In the genomic region with DNA sequence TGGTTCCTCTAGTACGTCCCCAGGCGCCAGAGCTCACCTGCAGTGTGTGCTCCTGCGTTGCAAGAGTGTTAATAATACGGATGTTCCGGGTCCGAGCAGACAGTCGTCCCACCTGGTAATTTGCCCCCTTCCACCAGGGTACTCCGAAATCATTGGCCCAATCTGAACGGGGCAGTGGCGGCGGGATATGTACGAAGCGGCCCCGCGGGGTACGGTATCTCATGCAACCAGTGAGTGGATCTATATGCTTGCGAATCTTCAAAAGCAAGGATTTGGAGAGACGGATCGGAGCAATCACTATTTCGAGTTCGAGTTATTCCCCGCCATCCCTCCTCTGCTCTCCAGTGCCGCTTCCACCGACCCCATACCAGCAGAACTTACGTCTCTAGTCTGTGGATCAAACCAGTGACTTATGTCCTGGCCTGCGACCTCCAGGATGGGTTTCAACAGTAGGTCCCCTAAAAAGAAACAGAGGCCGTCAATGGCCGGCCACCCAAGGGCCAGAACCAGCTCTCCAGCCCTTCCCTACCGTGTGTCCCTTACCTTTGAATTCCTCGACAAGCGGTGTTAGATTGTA, we compare ENCODE assay signal across 8 mouse cellular contexts. TPM values are rescaled to one million over a fixed set of nuclear protein-coding genes. Genes with fewer than 3 reads are reported as not detected.
DNase-seq lines count a peak whose midpoint lies in the region; ATAC-seq and TF ChIP-seq lines count a peak whose summit lies in the region.
"Not testable (repeated sequence)": the region's sequence is repeated elsewhere in the genome, so short reads cannot be mapped to it uniquely, and the experiment has no call there.

No protein-coding gene starts in this region.

- H3K27ac ChIP-seq in MEL (ENCODE audit: control insufficient read depth, low read depth, low read length), result peak overlapping the region; percentile 88
- H3K27ac ChIP-seq in embryonic facial prominence, embryonic 14.5 days (replicated peaks; ENCODE audit: low read depth, low read length), result peak overlapping the region; percentile 94
- peak overlapping the region; percentile 100 for H3K27ac ChIP-seq in heart, adult 2 months
- H3K27ac ChIP-seq in hindbrain, embryonic 16.5 days (ENCODE audit: low read depth, low read length), result peak overlapping the region; percentile 99
- not testable (repeated sequence) for H3K27ac ChIP-seq in limb, embryonic 11.5 days (replicated peaks; ENCODE audit: low read depth, low read length)
- peak overlapping the region; percentile 94; the same call in 1 of the 2 replicates for H3K27ac ChIP-seq in lung, postnatal 0 days (ENCODE audit: low read length)
- H3K27ac ChIP-seq in neural tube, embryonic 13.5 days (replicated peaks), result peak overlapping the region; percentile 97

- H3K4me1 ChIP-seq in MEL (ENCODE audit: control insufficient read depth in 1 of 2, insufficient read depth in 2 of 2, low read length in 2 of 2); heart, adult 2 months (ENCODE audit: control insufficient read depth, insufficient read depth, low read length): not testable (repeated sequence)
- peaks cover 24% of the 10 kb centered on the region for H3K4me1 ChIP-seq in embryonic facial prominence, embryonic 14.5 days (ENCODE audit: control insufficient read depth, insufficient read depth, low read length)
- peaks cover 13% of the 10 kb centered on the region for H3K4me1 ChIP-seq in hindbrain, embryonic 16.5 days (ENCODE audit: control insufficient read depth, insufficient read depth, low read depth, low read length)
- H3K4me1 ChIP-seq in limb, embryonic 11.5 days (ENCODE audit: control insufficient read depth, insufficient read depth, low read length), result peaks cover 31% of the 10 kb centered on the region
- peaks cover 10% of the 10 kb centered on the region for H3K4me1 ChIP-seq in lung, postnatal 0 days (ENCODE audit: insufficient read depth, low read depth, low read length)
- H3K4me1 ChIP-seq in neural tube, embryonic 13.5 days (replicated peaks), result peaks cover 40% of the 10 kb centered on the region

- H3K36me3 ChIP-seq in MEL (ENCODE audit: control insufficient read depth in 1 of 2, insufficient read depth in 2 of 2, low read length in 2 of 2); heart, adult 2 months (ENCODE audit: control insufficient read depth, insufficient read depth, low read length); hindbrain, embryonic 16.5 days (ENCODE audit: control insufficient read depth, insufficient read depth, low read length); limb, embryonic 11.5 days (ENCODE audit: control insufficient read depth, insufficient read depth, low read length); lung, postnatal 0 days (ENCODE audit: insufficient read depth, low read length): not testable (repeated sequence)
- peaks cover 14% of the 10 kb centered on the region for H3K36me3 ChIP-seq in embryonic facial prominence, embryonic 14.5 days (ENCODE audit: control insufficient read depth, insufficient read depth, low read length)
- peaks cover 21% of the 10 kb centered on the region for H3K36me3 ChIP-seq in neural tube, embryonic 13.5 days

- H3K9me3 ChIP-seq in MEL (replicated peaks; ENCODE audit: insufficient read depth, low read length); embryonic facial prominence, embryonic 14.5 days (ENCODE audit: control insufficient read depth, low read length); hindbrain, embryonic 16.5 days (ENCODE audit: control insufficient read depth, low read length); limb, embryonic 11.5 days (ENCODE audit: control insufficient read depth, low read length); lung, postnatal 0 days (ENCODE audit: low read length); neural tube, embryonic 13.5 days: not testable (repeated sequence)

- not testable (repeated sequence) for TF ChIP-seq EP300 in MEL (IDR thresholded peaks at IDR 0.05; ENCODE audit: low read depth in 1 of 2, low read length in 2 of 2); heart, adult 2 months (IDR thresholded peaks at IDR 0.05; ENCODE audit: insufficient read depth, low read depth, low read length); lung, postnatal 0 days (IDR thresholded peaks at IDR 0.05)

- not testable (repeated sequence) for TF ChIP-seq POLR2A in MEL (IDR thresholded peaks at IDR 0.05; ENCODE audit: control insufficient read depth in 1 of 2, insufficient read depth in 1 of 2, low read depth in 1 of 2, low read length in 2 of 2, poor library complexity in 1 of 2); heart, adult 2 months (IDR thresholded peaks at IDR 0.05; ENCODE audit: insufficient read depth, low read depth, low read length)

- peak overlapping the region; percentile 52 to 67 for H3K4me3 ChIP-seq in MEL (ENCODE audit: control insufficient read depth in 1 of 2, insufficient read depth in 1 of 2, low read depth in 2 of 2, low read length in 2 of 2)
- H3K4me3 ChIP-seq in embryonic facial prominence, embryonic 14.5 days (ENCODE audit: low read depth, low read length), result peak overlapping the region; percentile 55
- peak overlapping the region; percentile 75 for H3K4me3 ChIP-seq in heart, adult 2 months
- peak overlapping the region; percentile 78 for H3K4me3 ChIP-seq in hindbrain, embryonic 16.5 days (ENCODE audit: low read length)
- peak overlapping the region; percentile 62 for H3K4me3 ChIP-seq in limb, embryonic 11.5 days (ENCODE audit: low read depth, low read length)
- H3K4me3 ChIP-seq in lung, postnatal 0 days (ENCODE audit: low read depth, low read length), result peak overlapping the region; percentile 63
- peak overlapping the region; percentile 54 for H3K4me3 ChIP-seq in neural tube, embryonic 13.5 days

- ATAC-seq in embryonic facial prominence, embryonic 14.5 days (ENCODE audit: low read depth); hindbrain, embryonic 16.5 days: not testable (repeated sequence)
- ATAC-seq in limb, embryonic 11.5 days (ENCODE audit: insufficient number of reproducible peaks, low FRiP score, low TSS enrichment, low read depth), result 0 out of 2 replicates have a peak, but pooled peaks have one; percentile 2
- peak; percentile 7; the same call in 1 of the 2 replicates for ATAC-seq in lung, postnatal 0 days
- peak; percentile 32; the same call in 1 of the 2 replicates for ATAC-seq in neural tube, embryonic 13.5 days (ENCODE audit: low read depth)

- intact Hi-C loops in heart, adult 2 months (cut with DNase I), result loop anchor here (5.0 kb wide), 1 partner anchor 183 kb away; no protein-coding TSS in a partner anchor

- 1% methylated on average over 31 of the region's 31 CpGs for WGBS in embryonic facial prominence, embryonic 14.5 days
- 1% methylated on average over 31 of the region's 31 CpGs for WGBS in heart, adult 2 months
- WGBS in hindbrain, embryonic 16.5 days, result under 1% methylated on average over 31 of the region's 31 CpGs
- 2% methylated on average over 31 of the region's 31 CpGs for WGBS in limb, embryonic 11.5 days
- WGBS in lung, postnatal 0 days, result under 1% methylated on average over 31 of the region's 31 CpGs
- 2% methylated on average over 31 of the region's 31 CpGs for WGBS in neural tube, embryonic 13.5 days

- H3K79me2 ChIP-seq in MEL (ENCODE audit: control insufficient read depth, insufficient read depth, low read length, poor library complexity); heart, adult 2 months (replicated peaks; ENCODE audit: control insufficient read depth, insufficient read depth, low read length): not testable (repeated sequence)

- DNase-seq in MEL (ENCODE audit: low read depth, low spot score), result peak; percentile 48
- DNase-seq in embryonic facial prominence, embryonic 14.5 days (ENCODE audit: low spot score); heart, adult 2 months: not testable (repeated sequence)
- DNase-seq in limb, embryonic 11.5 days (ENCODE audit: low spot score), result peak; percentile 39
- peak; percentile 45 for DNase-seq in lung, postnatal 0 days (ENCODE audit: low spot score)
- DNase-seq in thymus, postnatal 4 days, result peak; percentile 42

- peak overlapping the region; percentile 78 for H3K9ac ChIP-seq in MEL (ENCODE audit: control insufficient read depth, low read depth, low read length, poor library complexity, severe bottlenecking)
- H3K9ac ChIP-seq in embryonic facial prominence, embryonic 14.5 days (ENCODE audit: low read depth, low read length), result peak overlapping the region; percentile 85
- peak overlapping the region; percentile 65 for H3K9ac ChIP-seq in heart, adult 2 months (ENCODE audit: low read depth, low read length)
- peak overlapping the region; percentile 71 for H3K9ac ChIP-seq in hindbrain, embryonic 16.5 days (ENCODE audit: low read depth, low read length)
- H3K9ac ChIP-seq in limb, embryonic 11.5 days (ENCODE audit: low read length), result peak overlapping the region; percentile 90
- peak overlapping the region; percentile 84 for H3K9ac ChIP-seq in lung, postnatal 0 days (replicated peaks; ENCODE audit: low read depth)
- H3K9ac ChIP-seq in neural tube, embryonic 13.5 days, result peak overlapping the region; percentile 83

- H3K27me3 ChIP-seq in MEL (ENCODE audit: control insufficient read depth in 1 of 2, insufficient read depth in 2 of 2, low read length in 2 of 2); embryonic facial prominence, embryonic 14.5 days (replicated peaks; ENCODE audit: control insufficient read depth, insufficient read depth, low read length); heart, adult 2 months (ENCODE audit: control insufficient read depth, insufficient read depth, low read length); hindbrain, embryonic 16.5 days (replicated peaks; ENCODE audit: control insufficient read depth, insufficient read depth, low read length); limb, embryonic 11.5 days (ENCODE audit: control insufficient read depth, insufficient read depth, low read length); lung, postnatal 0 days (replicated peaks; ENCODE audit: insufficient read depth, low read length); neural tube, embryonic 13.5 days: not testable (repeated sequence)

- TF ChIP-seq RAD21 in MEL (IDR thresholded peaks at IDR 0.05; ENCODE audit: low read depth, low read length), result not testable (repeated sequence)

- not testable (repeated sequence) for TF ChIP-seq CTCF in MEL (IDR thresholded peaks at IDR 0.05 in 2 of 3, conservative IDR thresholded peaks at IDR 0.05 in 1 of 3; ENCODE audit: control insufficient read depth in 1 of 3, insufficient read depth in 1 of 3, low read depth in 2 of 3, low read length in 3 of 3, poor library complexity in 1 of 3, severe bottlenecking in 1 of 3); heart, adult 2 months (IDR thresholded peaks at IDR 0.05); lung, postnatal 0 days (IDR thresholded peaks at IDR 0.05)

- peak overlapping the region; percentile 61 for H3K4me2 ChIP-seq in embryonic facial prominence, embryonic 14.5 days (ENCODE audit: low read depth, low read length)
- peak overlapping the region; percentile 77 for H3K4me2 ChIP-seq in hindbrain, embryonic 16.5 days (ENCODE audit: low read length)
- H3K4me2 ChIP-seq in limb, embryonic 11.5 days (ENCODE audit: low read depth, severe bottlenecking), result peak overlapping the region; percentile 80
- peak overlapping the region; percentile 76 for H3K4me2 ChIP-seq in lung, postnatal 0 days (replicated peaks; ENCODE audit: low read depth, low read length)
- H3K4me2 ChIP-seq in neural tube, embryonic 13.5 days, result peak overlapping the region; percentile 80

RNA-seq across cellular contexts. Expression of a gene that starts 0.6 kb away (rescaled TPM):
- 190 and 191 TPM in 2 replicates for total RNA-seq in MEL (2012; rRNA removed)
- 100 to 1,000 TPM in 1 of 2 experiments, not detected in 1; 173 TPM for polyA plus RNA-seq in MEL (2012; ENCODE audit: insufficient read depth in 1 of 2, insufficient read length in 2 of 2, low read depth in 1 of 2, low replicate concordance in 2 of 2, missing spikeins in 1 of 2)
- polyA plus RNA-seq in embryonic facial prominence, embryonic 14.5 days (2014; fragmentation: Nextera tagmentation; extraction: Ambion mirVana), result 160 and 177 TPM in 2 replicates
- 100 to 1,000 TPM; 102 to 113 TPM for total RNA-seq in heart, adult 2 months (2021)
- 128 and 145 TPM in 2 replicates for polyA plus RNA-seq in heart, adult 2 months (2012; rRNA removed)
- 102 and 130 TPM in 2 replicates for polyA plus RNA-seq in hindbrain, embryonic 16.5 days (2015; fragmentation: Nextera tagmentation; extraction: Ambion mirVana)
- polyA plus RNA-seq in limb, embryonic 11.5 days (2014; fragmentation: Nextera tagmentation; extraction: Ambion mirVana), result 129 and 141 TPM in 2 replicates
- polyA plus RNA-seq in lung, postnatal 0 days (2015; fragmentation: Nextera tagmentation; extraction: Ambion mirVana), result 126 and 142 TPM in 2 replicates
- 112 and 117 TPM in 2 replicates for polyA plus RNA-seq in neural tube, embryonic 13.5 days (2015; fragmentation: Nextera tagmentation; extraction: Ambion mirVana)

RNA-seq across cellular contexts. Expression of a gene that starts 0.8 kb away (rescaled TPM):
- total RNA-seq in MEL (2012; rRNA removed), result 26.8 and 39.6 TPM in 2 replicates
- polyA plus RNA-seq in MEL (2012; ENCODE audit: insufficient read depth in 1 of 2, insufficient read length in 2 of 2, low read depth in 1 of 2, low replicate concordance in 2 of 2, missing spikeins in 1 of 2), result 10 to 100 TPM in 1 of 2 experiments, not detected in 1; 21.3 TPM
- 23.8 and 24.2 TPM in 2 replicates for polyA plus RNA-seq in embryonic facial prominence, embryonic 14.5 days (2014; fragmentation: Nextera tagmentation; extraction: Ambion mirVana)
- 10 to 100 TPM; 27.9 to 32.1 TPM for total RNA-seq in heart, adult 2 months (2021)
- 19.9 and 29.8 TPM in 2 replicates for polyA plus RNA-seq in heart, adult 2 months (2012; rRNA removed)
- polyA plus RNA-seq in hindbrain, embryonic 16.5 days (2015; fragmentation: Nextera tagmentation; extraction: Ambion mirVana), result 28.7 and 33.0 TPM in 2 replicates
- 29.2 and 37.0 TPM in 2 replicates for polyA plus RNA-seq in limb, embryonic 11.5 days (2014; fragmentation: Nextera tagmentation; extraction: Ambion mirVana)
- polyA plus RNA-seq in lung, postnatal 0 days (2015; fragmentation: Nextera tagmentation; extraction: Ambion mirVana), result 16.3 and 16.5 TPM in 2 replicates
- 36.2 and 39.2 TPM in 2 replicates for polyA plus RNA-seq in neural tube, embryonic 13.5 days (2015; fragmentation: Nextera tagmentation; extraction: Ambion mirVana)

RNA-seq across cellular contexts. Expression of a gene that starts 3.4 kb away (rescaled TPM):
- total RNA-seq in MEL (2012; rRNA removed), result 0.39 TPM in 2 replicates
- polyA plus RNA-seq in MEL (2012; ENCODE audit: insufficient read depth in 1 of 2, insufficient read length in 2 of 2, low read depth in 1 of 2, low replicate concordance in 2 of 2, missing spikeins in 1 of 2), result under 1 TPM in 1 of 2 experiments, not detected in 1; 0.45 TPM
- 19.2 and 21.0 TPM in 2 replicates for polyA plus RNA-seq in embryonic facial prominence, embryonic 14.5 days (2014; fragmentation: Nextera tagmentation; extraction: Ambion mirVana)
- total RNA-seq in heart, adult 2 months (2021), result 10 to 100 TPM; 20.4 to 21.4 TPM
- 61.4 and 66.4 TPM in 2 replicates for polyA plus RNA-seq in heart, adult 2 months (2012; rRNA removed)
- polyA plus RNA-seq in hindbrain, embryonic 16.5 days (2015; fragmentation: Nextera tagmentation; extraction: Ambion mirVana), result 8.9 and 9.2 TPM in 2 replicates
- 22.7 and 23.6 TPM in 2 replicates for polyA plus RNA-seq in limb, embryonic 11.5 days (2014; fragmentation: Nextera tagmentation; extraction: Ambion mirVana)
- polyA plus RNA-seq in lung, postnatal 0 days (2015; fragmentation: Nextera tagmentation; extraction: Ambion mirVana), result 96.5 and 101 TPM in 2 replicates
- polyA plus RNA-seq in neural tube, embryonic 13.5 days (2015; fragmentation: Nextera tagmentation; extraction: Ambion mirVana), result 7.8 and 8.4 TPM in 2 replicates

RNA-seq across cellular contexts. Expression of a gene that starts 18.8 kb away (rescaled TPM):
- total RNA-seq in MEL (2012; rRNA removed), result 5.8 and 7.2 TPM in 2 replicates
- 10 to 100 TPM; 25.0 to 43.4 TPM for polyA plus RNA-seq in MEL (2012; ENCODE audit: insufficient read depth in 1 of 2, insufficient read length in 2 of 2, low read depth in 1 of 2, low replicate concordance in 2 of 2, missing spikeins in 1 of 2)
- polyA plus RNA-seq in embryonic facial prominence, embryonic 14.5 days (2014; fragmentation: Nextera tagmentation; extraction: Ambion mirVana), result 24.2 and 24.3 TPM in 2 replicates
- total RNA-seq in heart, adult 2 months (2021), result 10 to 100 TPM; 19.7 to 27.8 TPM
- 6.5 and 8.6 TPM in 2 replicates for polyA plus RNA-seq in heart, adult 2 months (2012; rRNA removed)
- polyA plus RNA-seq in hindbrain, embryonic 16.5 days (2015; fragmentation: Nextera tagmentation; extraction: Ambion mirVana), result 22.9 and 29.0 TPM in 2 replicates
- polyA plus RNA-seq in limb, embryonic 11.5 days (2014; fragmentation: Nextera tagmentation; extraction: Ambion mirVana), result 42.4 and 44.5 TPM in 2 replicates
- polyA plus RNA-seq in lung, postnatal 0 days (2015; fragmentation: Nextera tagmentation; extraction: Ambion mirVana), result 29.4 and 34.9 TPM in 2 replicates
- 44.8 and 47.4 TPM in 2 replicates for polyA plus RNA-seq in neural tube, embryonic 13.5 days (2015; fragmentation: Nextera tagmentation; extraction: Ambion mirVana)

RNA-seq across cellular contexts. Expression of a gene that starts 25.5 kb away (rescaled TPM):
- 37.3 and 65.8 TPM in 2 replicates for total RNA-seq in MEL (2012; rRNA removed)
- 10 to 100 TPM in 1 of 2 experiments, not detected in 1; 84.9 TPM for polyA plus RNA-seq in MEL (2012; ENCODE audit: insufficient read depth in 1 of 2, insufficient read length in 2 of 2, low read depth in 1 of 2, low replicate concordance in 2 of 2, missing spikeins in 1 of 2)
- 68.9 and 73.3 TPM in 2 replicates for polyA plus RNA-seq in embryonic facial prominence, embryonic 14.5 days (2014; fragmentation: Nextera tagmentation; extraction: Ambion mirVana)
- 10 to 100 TPM; 18.3 to 20.2 TPM for total RNA-seq in heart, adult 2 months (2021)
- 20.3 and 22.2 TPM in 2 replicates for polyA plus RNA-seq in heart, adult 2 months (2012; rRNA removed)
- polyA plus RNA-seq in hindbrain, embryonic 16.5 days (2015; fragmentation: Nextera tagmentation; extraction: Ambion mirVana), result 68.0 and 73.2 TPM in 2 replicates
- 58.6 and 68.0 TPM in 2 replicates for polyA plus RNA-seq in limb, embryonic 11.5 days (2014; fragmentation: Nextera tagmentation; extraction: Ambion mirVana)
- polyA plus RNA-seq in lung, postnatal 0 days (2015; fragmentation: Nextera tagmentation; extraction: Ambion mirVana), result 29.9 and 38.4 TPM in 2 replicates
- 82.3 and 84.6 TPM in 2 replicates for polyA plus RNA-seq in neural tube, embryonic 13.5 days (2015; fragmentation: Nextera tagmentation; extraction: Ambion mirVana)
